Mouse (Mus musculus): ENCODE measurements at regions not wholly inside any gene's neighbourhood (a gene's known extent, or its start where the extent isn't known, plus 50 kb on each side); places are given as distances from the start of the nearest gene placed in this dataset.

GRCm38 (mm10) chr5:129429897-129430296, 71.1 kb upstream of the Sfswap start:
- no peak for ATAC-seq (ENCODE audit: insufficient read depth)
- Histone ChIP-seq H3K4me2 (no peak overlapping the region), H3K9ac (no peak overlapping the region), H3K36me3 (replicated peaks) (no peaks in the 10 kb centered on the region), H3K9me3 (replicated peaks) (no peaks in the 10 kb centered on the region), H3K27ac (replicated peaks) (no peak overlapping the region), H3K27me3 (no peaks in the 10 kb centered on the region), H3K4me3 (replicated peaks) (no peak overlapping the region), H3K4me1 (replicated peaks) (no peaks in the 10 kb centered on the region)

GRCm38 (mm10) chr5:129430330-129430729, 70.7 kb upstream of the Sfswap start:
- Histone ChIP-seq H3K27ac (replicated peaks) (no peak overlapping the region), H3K36me3 (replicated peaks) (no peaks in the 10 kb centered on the region), H3K27me3 (no peaks in the 10 kb centered on the region), H3K4me1 (replicated peaks) (no peaks in the 10 kb centered on the region), H3K9ac (no peak overlapping the region), H3K9me3 (replicated peaks) (no peaks in the 10 kb centered on the region), H3K4me3 (replicated peaks) (no peak overlapping the region), H3K4me2 (no peak overlapping the region)
- WGBS (ENCODE audit: insufficient replicate concordance) = 81% methylated on average over 3 of the region's 3 CpGs
- no peak for ATAC-seq (ENCODE audit: insufficient read depth)

- Histone ChIP-seq H3K4me2 (no peak overlapping the region), H3K4me1 (replicated peaks) (no peaks in the 10 kb centered on the region), H3K9me3 (replicated peaks) (no peaks in the 10 kb centered on the region), H3K36me3 (replicated peaks) (no peaks in the 10 kb centered on the region), H3K9ac (no peak overlapping the region), H3K4me3 (replicated peaks) (no peak overlapping the region), H3K27me3 (no peaks in the 10 kb centered on the region), H3K27ac (replicated peaks) (no peak overlapping the region)
- ATAC-seq (ENCODE audit: insufficient read depth) = no peak
- 47% methylated on average over 7 of the region's 7 CpGs for WGBS (ENCODE audit: insufficient replicate concordance)
These were observed 51.0 kb upstream of the Sfswap start for GRCm38 (mm10) chr5:129449931-129450573.

Data from liver, embryonic 15.5 days (tissue).